Mouse (Mus musculus) kidney, adult 2 months (tissue): ENCODE data around the gene Apobec1. TPM values are rescaled to one million over a fixed set of nuclear protein-coding genes. Genes with fewer than 3 reads are reported as not detected.
A peak's percentile ranks its signal among the peaks of the same experiment; 100 is the strongest.

ENCODE experiments used
- DNase-seq: peaks from one replicate; pipeline ENCODE4 v3.0.0; 2021
- H3K27ac ChIP-seq: fragments of 200-500 bp; 2 replicates; pipeline ENCODE4 v1.5.1; 2012; ENCODE audit warnings: low read depth, low read length, control low read depth, inconsistent platforms; ENCODE audit not compliant: insufficient read depth
- H3K27me3 ChIP-seq: fragments of 200-500 bp; replicated peaks from 2 replicates; pipeline ENCODE4 v1.6.1; 2012; ENCODE audit warnings: mild to moderate bottlenecking, moderate library complexity, low read length, inconsistent platforms; ENCODE audit not compliant: control insufficient read depth, insufficient read depth
- H3K36me3 ChIP-seq: fragments of 200-500 bp; 2 replicates; pipeline ENCODE4 v1.6.1; 2012; ENCODE audit warnings: mild to moderate bottlenecking, moderate library complexity, low read length, inconsistent platforms; ENCODE audit not compliant: control insufficient read depth, insufficient read depth
- H3K4me1 ChIP-seq: fragments of 200-500 bp; 2 replicates; pipeline ENCODE4 v1.6.1; 2011; ENCODE audit warnings: low read length; ENCODE audit not compliant: control insufficient read depth, insufficient read depth
- H3K4me3 ChIP-seq: fragments of 200-500 bp; 2 replicates; pipeline ENCODE4 v1.5.1; 2011; ENCODE audit warnings: mild to moderate bottlenecking, low read depth, low read length, control low read depth; ENCODE audit not compliant: insufficient read depth
- CTCF ChIP-seq: fragments of 200-500 bp; conservative IDR thresholded peaks from 2 replicates; pipeline ENCODE4 v1.5.1; 2011; ENCODE audit warnings: low read depth, mild to moderate bottlenecking, control low read depth, low read length, moderate library complexity, mixed read lengths; ENCODE audit not compliant: insufficient read depth, insufficient read length
- POLR2A ChIP-seq: fragments of 200-500 bp; IDR thresholded peaks from one replicate; pipeline ENCODE4 v1.6.1; 2011; ENCODE audit warnings: low read depth, low read length, control low read depth
- WGBS: fragments of 180-500 bp; shearing (Covaris S2); methylation state at CpG from one replicate; pipeline ENCODE4 v1.1.7; 2018; 5-methylcytosine and 5-hydroxymethylcytosine counted together
- polyA plus RNA-seq: library from polyadenylated mRNA; depleted of rRNA; stranded (reverse); fragments of >200 nt; gene quantifications from 2 replicates; pipeline ENCODE4 v1.2.3, GENCODE M21; 2012

Gene Apobec1
- polyA plus RNA-seq, 1 experiment, result 15.2 TPM

DNA sequence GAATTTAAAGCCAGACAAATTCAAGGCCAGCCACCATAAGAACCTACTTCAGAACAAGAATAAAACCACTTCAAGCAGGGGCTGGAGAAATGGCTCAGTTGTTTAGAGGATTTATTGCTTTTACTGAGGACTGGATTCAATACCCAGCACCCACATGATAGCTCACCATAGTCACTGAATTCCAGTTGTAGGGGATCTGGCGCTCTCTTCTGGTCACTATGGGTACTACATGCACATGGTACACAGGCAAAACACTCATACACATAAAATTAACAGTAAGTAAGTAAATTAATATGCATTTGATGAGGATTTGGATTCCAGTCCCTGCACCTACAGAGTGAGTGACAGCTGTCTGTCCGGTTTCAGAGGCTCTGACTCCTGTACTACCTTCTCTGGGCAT is 11.8 kb upstream of the Apobec1 start:
- peaks cover 2% of the 10 kb centered on the region; the same call in 1 of the 2 replicates for H3K4me1 ChIP-seq
- no peak overlapping the region for H3K27ac ChIP-seq
- DNase-seq, result no peak
- TF ChIP-seq POLR2A (no peak), CTCF (peak; percentile 32; the same call in 1 of the 2 replicates)
- H3K36me3 ChIP-seq, result no peaks in the 10 kb centered on the region
- H3K27me3 ChIP-seq, result no peaks in the 10 kb centered on the region
- no peak overlapping the region for H3K4me3 ChIP-seq
- 66% methylated on average over 2 of the region's 2 CpGs for WGBS

DNA sequence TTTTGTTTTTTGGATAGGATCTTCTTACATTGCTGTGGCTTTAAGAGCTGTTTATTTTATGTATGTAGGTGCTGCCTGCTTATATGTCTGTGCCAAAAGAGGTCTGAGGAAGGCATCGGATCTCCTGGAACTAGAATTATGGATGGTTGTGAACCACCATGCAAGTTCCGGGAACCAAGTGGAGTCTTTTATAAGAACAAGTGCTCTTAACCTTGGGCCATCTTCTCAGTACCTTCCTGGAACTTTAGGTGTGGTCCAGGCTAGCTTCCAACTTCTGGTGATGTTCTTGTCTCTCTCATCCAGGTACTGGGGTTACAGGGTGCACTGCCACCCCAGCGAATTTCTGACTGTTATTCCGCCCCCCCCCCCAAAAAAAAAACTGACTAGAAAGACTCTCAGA is 10.2 kb upstream of the Apobec1 start:
- TF ChIP-seq CTCF (no peak), POLR2A (no peak)
- no peaks in the 10 kb centered on the region for H3K36me3 ChIP-seq

GRCm38 (mm10) chr6:122609771-122610170 is 7.5 kb upstream of the Apobec1 start, which contains the start of gene Gdf3:
Gdf3 (minus strand) TSS chr6:122610087.
- Histone ChIP-seq H3K27ac (no peak within 1 kb of the TSS), H3K27me3 (no peaks in the 10 kb centered on the region), H3K4me1 (no peaks in the 10 kb centered on the region), H3K4me3 (no peak within 1 kb of the TSS), H3K36me3 (no peaks in the 10 kb centered on the region)
- TF ChIP-seq CTCF, result no peak
- TF ChIP-seq POLR2A, result no peak
- 58% methylated on average over 14 of the region's 14 CpGs for WGBS
- no peak for DNase-seq

More for the DNA sequence above, 10.2 kb upstream of the Apobec1 start:
- no peaks in the 10 kb centered on the region for H3K27me3 ChIP-seq
- H3K4me3 ChIP-seq, result no peak overlapping the region
- no peak overlapping the region for H3K27ac ChIP-seq
- WGBS, result 70% methylated on average over 4 of the region's 4 CpGs
- peaks cover 2% of the 10 kb centered on the region; the same call in 1 of the 2 replicates for H3K4me1 ChIP-seq
- DNase-seq, result no peak

DNA sequence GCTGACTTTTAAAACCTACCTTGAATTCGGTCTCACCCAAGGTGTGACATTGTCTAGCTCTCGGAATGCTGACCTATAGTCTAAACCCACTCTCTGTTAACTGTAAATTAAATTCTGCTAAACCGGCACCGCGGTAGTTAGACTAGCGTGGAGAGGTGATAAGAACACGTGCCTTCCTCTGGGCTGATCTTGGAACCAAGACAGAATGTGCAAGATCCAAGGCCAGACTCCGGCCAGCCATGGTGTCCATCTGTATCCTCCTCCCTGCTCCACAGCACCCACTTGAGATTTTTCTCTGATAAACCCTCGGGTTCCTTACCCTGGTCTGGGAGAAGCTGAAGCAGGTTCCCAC is 7.1 kb upstream of the Apobec1 start:
- no peaks in the 10 kb centered on the region for H3K27me3 ChIP-seq
- H3K4me3 ChIP-seq, result no peak overlapping the region
- H3K36me3 ChIP-seq, result no peaks in the 10 kb centered on the region
- no peaks in the 10 kb centered on the region for H3K4me1 ChIP-seq
- DNase-seq, result no peak
- no peak overlapping the region for H3K27ac ChIP-seq
- 69% methylated on average over 9 of the region's 9 CpGs for WGBS
- TF ChIP-seq CTCF (no peak), POLR2A (no peak)

DNA sequence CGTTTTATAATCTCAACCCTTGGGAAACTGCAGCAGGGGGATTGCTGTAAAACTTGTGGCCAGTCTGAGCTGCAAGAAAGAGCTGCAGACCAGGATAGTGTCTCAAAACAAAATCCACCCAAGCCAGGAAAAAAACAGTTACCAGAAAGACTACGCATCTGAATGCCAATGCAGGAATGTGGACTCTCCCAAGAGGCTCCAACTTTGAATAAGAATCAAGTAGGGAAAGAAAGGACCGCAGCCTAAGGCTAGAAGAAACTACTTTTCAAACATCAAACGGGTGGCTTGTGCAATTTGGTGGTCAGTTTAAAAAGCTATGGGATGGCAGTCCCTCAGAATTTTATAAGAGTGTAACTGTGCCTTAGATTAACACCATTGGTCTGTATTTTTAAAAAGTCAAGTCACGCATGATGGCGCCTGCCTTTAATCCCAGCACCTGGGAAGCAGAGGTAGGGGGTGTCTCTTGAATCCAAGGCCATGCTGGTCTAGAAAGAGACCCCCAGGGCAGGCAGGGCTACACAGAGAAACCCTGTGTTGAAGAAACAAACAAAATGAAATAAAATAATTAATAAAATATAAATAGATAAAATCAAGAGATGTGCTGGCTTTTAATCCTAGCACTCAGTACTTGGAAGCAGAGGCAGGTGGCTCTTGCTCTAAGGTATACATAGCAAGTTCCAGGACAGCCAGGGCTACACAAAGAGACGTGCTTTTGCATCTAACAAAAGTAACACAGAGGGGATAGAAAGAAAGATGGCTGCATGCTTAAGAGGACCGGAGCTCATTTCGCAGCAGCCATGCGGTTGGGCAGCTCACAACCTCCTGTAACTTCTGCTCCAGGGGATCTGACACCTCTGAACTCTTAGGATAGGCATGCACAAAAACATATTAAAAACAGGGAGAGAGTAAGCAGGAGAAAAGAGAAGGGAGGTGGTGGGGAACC is 6.5 kb upstream of the Apobec1 start:
- no peaks in the 10 kb centered on the region for H3K36me3 ChIP-seq
- H3K27me3 ChIP-seq, result no peaks in the 10 kb centered on the region
- no peak for DNase-seq
- H3K4me3 ChIP-seq, result no peak overlapping the region
- no peak for TF ChIP-seq POLR2A
- no peak for TF ChIP-seq CTCF
- no peaks in the 10 kb centered on the region for H3K4me1 ChIP-seq
- no peak overlapping the region for H3K27ac ChIP-seq
- 84% methylated on average over 10 of the region's 10 CpGs for WGBS

DNA sequence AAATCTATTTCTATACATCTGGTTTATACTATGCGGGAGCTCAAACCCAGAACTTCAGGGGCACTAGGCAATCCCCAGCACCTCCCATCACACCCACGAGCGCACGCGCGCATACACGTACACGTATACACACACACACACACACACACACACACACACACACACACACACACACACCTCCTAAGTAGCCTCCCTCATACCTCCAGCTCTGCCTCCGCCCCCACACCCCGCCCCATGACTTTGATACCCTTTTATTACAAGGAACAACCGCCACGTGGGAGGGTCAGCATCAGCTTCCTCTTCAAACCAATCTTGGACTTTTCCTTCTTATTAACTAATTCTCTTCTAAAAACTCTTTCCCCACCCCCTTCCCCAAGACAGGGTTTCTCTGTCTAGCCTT is 5.5 kb upstream of the Apobec1 start:
- no peak for DNase-seq
- TF ChIP-seq CTCF (no peak), POLR2A (no peak)
- no peak overlapping the region for H3K27ac ChIP-seq
- H3K27me3 ChIP-seq, result no peaks in the 10 kb centered on the region
- H3K4me3 ChIP-seq, result no peak overlapping the region
- WGBS, result 91% methylated on average over 12 of the region's 12 CpGs
- H3K4me1 ChIP-seq, result no peaks in the 10 kb centered on the region
- no peaks in the 10 kb centered on the region for H3K36me3 ChIP-seq

DNA sequence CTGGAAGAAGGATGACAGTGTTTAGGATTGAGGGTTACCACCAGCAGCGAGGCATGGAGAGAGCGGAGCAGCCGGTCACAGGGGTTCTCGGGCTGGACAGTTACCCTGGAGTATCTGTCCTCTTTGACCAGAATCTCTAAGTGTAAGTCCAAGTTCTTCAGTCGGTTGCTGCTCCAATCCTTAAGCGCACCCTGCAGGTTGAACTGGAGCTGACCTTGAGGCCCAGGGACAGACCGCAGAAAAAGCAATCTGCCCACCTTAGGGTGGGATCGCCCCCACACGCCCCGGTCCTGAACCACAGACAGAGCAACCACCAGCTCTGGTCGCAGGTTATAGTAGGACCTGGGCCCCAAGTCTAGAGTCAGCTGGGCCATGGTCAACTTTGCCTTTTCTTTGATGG is 4.4 kb upstream of the Apobec1 start:
- H3K27me3 ChIP-seq, result no peaks in the 10 kb centered on the region
- H3K27ac ChIP-seq, result no peak overlapping the region
- H3K36me3 ChIP-seq, result no peaks in the 10 kb centered on the region
- TF ChIP-seq POLR2A, result no peak
- no peak for TF ChIP-seq CTCF
- H3K4me3 ChIP-seq, result no peak overlapping the region
- no peaks in the 10 kb centered on the region for H3K4me1 ChIP-seq
- no peak for DNase-seq
- WGBS, result 96% methylated on average over 11 of the region's 11 CpGs
